Mouse (Mus musculus): ENCODE results near the gene Polh.

DNA sequence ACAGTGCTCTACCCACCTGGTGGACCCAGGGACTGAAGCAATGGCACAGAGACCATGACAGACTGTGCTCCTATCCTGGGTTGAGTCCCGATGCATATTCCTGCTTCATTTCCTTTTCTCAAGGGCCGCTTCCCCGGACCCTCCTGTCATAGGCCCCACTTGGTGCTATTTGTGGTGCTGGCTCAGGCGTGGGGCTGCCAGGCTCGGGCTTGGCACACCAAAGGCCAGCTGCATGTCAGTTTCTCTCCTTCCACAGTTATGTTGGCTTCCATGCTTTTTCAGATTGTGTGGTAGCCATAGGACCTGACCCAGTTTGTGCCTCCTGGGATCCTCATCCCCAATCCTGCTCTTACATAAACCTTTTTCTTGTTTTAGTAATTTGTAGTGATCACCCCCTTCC, 33.7 kb downstream of the Polh start:
- TF ChIP-seq CTCF (IDR thresholded peaks at IDR 0.05; ENCODE audit: low read depth), result no peak
- TF ChIP-seq EP300 (IDR thresholded peaks at IDR 0.05; ENCODE audit: low read depth), result no peak

Data from liver, postnatal 0 days (tissue).